Mouse (Mus musculus) forebrain, postnatal 0 days (tissue): ENCODE results near the gene Lix1l. TPM values are rescaled to one million over a fixed set of nuclear protein-coding genes. Genes with fewer than 3 reads are reported as not detected.

Source experiments
- ATAC-seq: fragments of 200-750 bp; cut with Nextera tagmentation; 2 replicates; pipeline ENCODE4 v1.8.0; 2017; ENCODE audit warnings: mild to moderate bottlenecking, moderate library complexity
- DNase-seq: peaks from one replicate; pipeline ENCODE4 v3.0.0-alpha.2; 2015
- H3K27ac ChIP-seq: fragments of 300-500 bp; sonication (generic); 2 replicates; pipeline ENCODE4 v1.5.1; 2014; ENCODE audit warnings: low read depth, mild to moderate bottlenecking, antibody characterized with exemption, low read length, moderate library complexity, mixed read lengths
- H3K27me3 ChIP-seq: fragments of 300-500 bp; sonication (generic); 2 replicates; pipeline ENCODE4 v1.6.1; 2014; ENCODE audit warnings: mild to moderate bottlenecking, low read length, mixed read lengths; ENCODE audit not compliant: insufficient read depth
- H3K36me3 ChIP-seq: fragments of 300-500 bp; sonication (generic); 2 replicates; pipeline ENCODE4 v1.6.1; 2014; ENCODE audit warnings: mild to moderate bottlenecking, moderate library complexity; ENCODE audit not compliant: insufficient read depth
- H3K4me1 ChIP-seq: fragments of 300-500 bp; sonication (generic); 2 replicates; pipeline ENCODE4 v1.6.1; 2014; ENCODE audit warnings: antibody characterized with exemption; ENCODE audit not compliant: insufficient read depth
- H3K4me2 ChIP-seq: fragments of 300-500 bp; sonication (generic); 2 replicates; pipeline ENCODE4 v1.6.1; 2014; ENCODE audit warnings: low read depth, mild to moderate bottlenecking, moderate library complexity
- H3K4me3 ChIP-seq: fragments of 300-500 bp; sonication (generic); 2 replicates; pipeline ENCODE4 v1.5.1; 2014; ENCODE audit warnings: low read depth, low read length, mixed read lengths
- H3K9ac ChIP-seq: fragments of 300-500 bp; sonication (generic); 2 replicates; pipeline ENCODE4 v1.6.1; 2014; ENCODE audit warnings: mild to moderate bottlenecking
- H3K9me3 ChIP-seq: fragments of 300-500 bp; sonication (generic); 2 replicates; pipeline ENCODE4 v1.6.1; 2016; ENCODE audit warnings: low read length
- CTCF ChIP-seq: sonication (generic); IDR thresholded peaks from 2 replicates; pipeline ENCODE4 v1.5.1; 2016; ENCODE audit warnings: antibody characterized with exemption, control low read depth, low read depth
- WGBS: fragments of 180-500 bp; shearing (Covaris S2); extraction: QIAGEN DNeasy Blood & Tissue Kit; methylation state at CpG from one replicate; pipeline ENCODE4 v1.1.7; 2014; 5-methylcytosine and 5-hydroxymethylcytosine counted together
- polyA plus RNA-seq: library from polyadenylated mRNA; unstranded; fragments of >200 nt; fragmentation: Nextera tagmentation; extraction: Ambion mirVana; gene quantifications from 2 replicates; pipeline ENCODE4 v1.2.1, GENCODE M21; 2015
- total RNA-seq: library from RNA; depleted of rRNA; stranded (reverse); fragments of >200 nt; gene quantifications from 2 replicates; pipeline ENCODE4 v1.2.3, GENCODE M21; 2014; rRNA removed

Lix1l gene
- total and polyA plus RNA-seq, 2 experiments from 2014 or later = 3.7 to 53.5 TPM

DNA sequence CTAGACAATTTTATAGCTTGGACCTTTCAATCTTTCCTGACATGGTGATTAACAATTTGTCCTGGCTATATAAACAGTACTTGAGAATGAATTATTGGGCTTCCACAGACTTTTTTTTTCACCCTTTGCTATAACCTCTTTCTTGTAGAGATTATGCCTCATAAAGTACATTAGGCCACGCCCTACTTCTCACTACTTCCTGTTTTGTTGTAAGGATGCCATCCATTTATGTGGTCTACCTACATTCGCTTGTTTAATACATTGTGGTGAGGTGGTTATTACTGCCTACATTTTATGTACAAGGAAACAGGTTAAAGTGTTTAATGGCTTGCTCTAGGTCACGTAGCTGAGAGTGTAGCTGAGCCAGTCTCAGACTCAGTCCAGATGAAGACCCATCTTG is 74.2 kb downstream of the Lix1l start:
- Histone ChIP-seq H3K9ac (no peak overlapping the region), H3K4me1 (peaks cover 3% of the 10 kb centered on the region; the same call in 1 of the 2 replicates), H3K9me3 (no peaks in the 10 kb centered on the region), H3K4me3 (no peak overlapping the region), H3K27me3 (no peaks in the 10 kb centered on the region), H3K4me2 (no peak overlapping the region), H3K36me3 (no peaks in the 10 kb centered on the region), H3K27ac (no peak overlapping the region)
- no peak for ATAC-seq
- DNase-seq = no peak
- no peak for TF ChIP-seq CTCF
- WGBS = 80% methylated on average over 3 of the region's 3 CpGs

GRCm38 (mm10) chr3:96675690-96676089 is 74.7 kb downstream of the Lix1l start:
- Histone ChIP-seq H3K9me3 (no peaks in the 10 kb centered on the region), H3K9ac (no peak overlapping the region), H3K4me3 (no peak overlapping the region), H3K27ac (no peak overlapping the region), H3K27me3 (no peaks in the 10 kb centered on the region), H3K36me3 (no peaks in the 10 kb centered on the region), H3K4me1 (peaks cover 7% of the 10 kb centered on the region; the same call in 1 of the 2 replicates), H3K4me2 (no peak overlapping the region)
- DNase-seq (no peak), ATAC-seq (no peak)
- TF ChIP-seq CTCF = no peak
- WGBS = 25% methylated on average over 3 of the region's 3 CpGs

Other genes starting within 250 kb of the Lix1l start
- not detected in 2 replicates for gene BC107364, start 148.8 kb upstream of the Lix1l start, total RNA-seq
- not detected in 2 replicates for gene BC107364, start 148.8 kb upstream of the Lix1l start, polyA plus RNA-seq
- 0.54 and 1.6 TPM in 2 replicates for gene Hfe2, start 76.0 kb upstream of the Lix1l start, total RNA-seq
- gene Hfe2, start 76.0 kb upstream of the Lix1l start, polyA plus RNA-seq = 0.82 and 1.4 TPM in 2 replicates
- gene Txnip, start 43.2 kb upstream of the Lix1l start, total RNA-seq = 122 and 176 TPM in 2 replicates
- gene Txnip, start 43.2 kb upstream of the Lix1l start, polyA plus RNA-seq = 116 and 135 TPM in 2 replicates
- gene Gm16253, start 24.2 kb upstream of the Lix1l start, total RNA-seq = not detected in 2 replicates
- gene Gm16253, start 24.2 kb upstream of the Lix1l start, polyA plus RNA-seq = not detected in 2 replicates
- gene Polr3gl, start 7.0 kb upstream of the Lix1l start, total RNA-seq = 25.7 and 31.8 TPM in 2 replicates
- 27.8 and 35.9 TPM in 2 replicates for gene Polr3gl, start 7.0 kb upstream of the Lix1l start, polyA plus RNA-seq
- gene Ankrd34a, start 4.5 kb upstream of the Lix1l start, total RNA-seq = 17.7 and 19.3 TPM in 2 replicates
- 17.6 and 19.2 TPM in 2 replicates for gene Ankrd34a, start 4.5 kb upstream of the Lix1l start, polyA plus RNA-seq
- 29.2 and 38.5 TPM in 2 replicates for gene Rbm8a, start 28.8 kb downstream of the Lix1l start, total RNA-seq
- 110 and 120 TPM in 2 replicates for gene Rbm8a, start 28.8 kb downstream of the Lix1l start, polyA plus RNA-seq
- gene Pex11b, start 34.2 kb downstream of the Lix1l start, total RNA-seq = 39.0 and 42.5 TPM in 2 replicates
- 72.2 and 73.6 TPM in 2 replicates for gene Pex11b, start 34.2 kb downstream of the Lix1l start, polyA plus RNA-seq
- gene Gm42957, start 34.3 kb downstream of the Lix1l start, total RNA-seq = 0.31 and 0.38 TPM in 2 replicates
- gene Gm42957, start 34.3 kb downstream of the Lix1l start, polyA plus RNA-seq = 0.07 TPM in 1 of 2 replicates, not detected in the other
- gene Itga10, start 44.4 kb downstream of the Lix1l start, total RNA-seq = 2.2 and 2.8 TPM in 2 replicates
- gene Itga10, start 44.4 kb downstream of the Lix1l start, polyA plus RNA-seq = 0.25 and 0.57 TPM in 2 replicates
- gene Ankrd35, start 69.0 kb downstream of the Lix1l start, total RNA-seq = 4.6 and 7.1 TPM in 2 replicates
- gene Ankrd35, start 69.0 kb downstream of the Lix1l start, polyA plus RNA-seq = 2.9 and 4.7 TPM in 2 replicates
- gene Pias3, start 95.2 kb downstream of the Lix1l start, total RNA-seq = 25.0 and 29.8 TPM in 2 replicates
- gene Pias3, start 95.2 kb downstream of the Lix1l start, polyA plus RNA-seq = 26.4 and 32.9 TPM in 2 replicates
- gene Nudt17, start 107.4 kb downstream of the Lix1l start, total RNA-seq = 5.6 and 8.4 TPM in 2 replicates
- gene Nudt17, start 107.4 kb downstream of the Lix1l start, polyA plus RNA-seq = 11.0 and 11.7 TPM in 2 replicates
- 13.2 and 15.6 TPM in 2 replicates for gene Polr3c, start 126.5 kb downstream of the Lix1l start, total RNA-seq
- 19.5 and 28.4 TPM in 2 replicates for gene Polr3c, start 126.5 kb downstream of the Lix1l start, polyA plus RNA-seq
- gene Rnf115, start 126.5 kb downstream of the Lix1l start, total RNA-seq = 43.7 and 52.6 TPM in 2 replicates
- 58.2 and 63.6 TPM in 2 replicates for gene Rnf115, start 126.5 kb downstream of the Lix1l start, polyA plus RNA-seq
- gene Pdzk1, start 228.1 kb downstream of the Lix1l start, total RNA-seq = 2.0 TPM in 1 of 2 replicates, not detected in the other
- 0.11 and 0.19 TPM in 2 replicates for gene Pdzk1, start 228.1 kb downstream of the Lix1l start, polyA plus RNA-seq
- gene Cd160, start 228.2 kb downstream of the Lix1l start, total RNA-seq = not detected in 2 replicates
- gene Cd160, start 228.2 kb downstream of the Lix1l start, polyA plus RNA-seq = 0.08 and 0.10 TPM in 2 replicates